Mouse (Mus musculus) olfactory bulb, adult 2 months (tissue): Measurements from ENCODE around the gene Tpst2. TPM values are rescaled to one million over a fixed set of nuclear protein-coding genes. Genes with fewer than 3 reads are reported as not detected.
A peak's percentile ranks its signal among the peaks of the same experiment; 100 is the strongest.

Experiments used
- H3K27ac ChIP-seq: fragments of 200-500 bp; 2 replicates; pipeline ENCODE4 v1.5.1; 2012; ENCODE audit warnings: low read depth, low read length; ENCODE audit not compliant: insufficient read depth
- H3K4me1 ChIP-seq: fragments of 200-500 bp; 2 replicates; pipeline ENCODE4 v1.6.1; 2012; ENCODE audit warnings: low read length; ENCODE audit not compliant: control insufficient read depth, insufficient read depth
- H3K4me3 ChIP-seq: fragments of 200-500 bp; 2 replicates; pipeline ENCODE4 v1.5.1; 2012; ENCODE audit warnings: mild to moderate bottlenecking, low read depth, low read length, moderate library complexity; ENCODE audit not compliant: insufficient read depth
- CTCF ChIP-seq: fragments of 200-500 bp; IDR thresholded peaks from 2 replicates; pipeline ENCODE4 v1.5.1; 2012; ENCODE audit warnings: low read depth, mild to moderate bottlenecking, low read length, moderate library complexity; ENCODE audit not compliant: insufficient read depth
- POLR2A ChIP-seq: fragments of 200-500 bp; IDR thresholded peaks from 2 replicates; pipeline ENCODE4 v1.6.1; 2012; ENCODE audit warnings: mild to moderate bottlenecking, low read depth, low read length, moderate library complexity; ENCODE audit not compliant: insufficient read depth
- WGBS: fragments of 180-500 bp; shearing (Covaris S2); methylation state at CpG from one replicate; pipeline ENCODE4 v1.1.7; 2018; 5-methylcytosine and 5-hydroxymethylcytosine counted together
- polyA plus RNA-seq: library from polyadenylated mRNA; stranded (reverse); fragments of >200 nt; gene quantifications from 2 replicates; pipeline ENCODE4 v1.2.4, GENCODE M21; 2012; ENCODE audit warnings: low replicate concordance; ENCODE audit not compliant: missing spikeins, insufficient read depth, insufficient read length

Gene Tpst2
- polyA plus RNA-seq, 1 experiment = not detected

GRCm38 (mm10) chr5:112253169-112253568 lies 23.3 kb upstream of the Tpst2 start:
- WGBS = 41% methylated on average over 8 of the region's 8 CpGs
- Histone ChIP-seq H3K4me1 (peaks cover 27% of the 10 kb centered on the region), H3K4me3 (no peak overlapping the region), H3K27ac (no peak overlapping the region)
- TF ChIP-seq CTCF (no peak), POLR2A (no peak)

DNA sequence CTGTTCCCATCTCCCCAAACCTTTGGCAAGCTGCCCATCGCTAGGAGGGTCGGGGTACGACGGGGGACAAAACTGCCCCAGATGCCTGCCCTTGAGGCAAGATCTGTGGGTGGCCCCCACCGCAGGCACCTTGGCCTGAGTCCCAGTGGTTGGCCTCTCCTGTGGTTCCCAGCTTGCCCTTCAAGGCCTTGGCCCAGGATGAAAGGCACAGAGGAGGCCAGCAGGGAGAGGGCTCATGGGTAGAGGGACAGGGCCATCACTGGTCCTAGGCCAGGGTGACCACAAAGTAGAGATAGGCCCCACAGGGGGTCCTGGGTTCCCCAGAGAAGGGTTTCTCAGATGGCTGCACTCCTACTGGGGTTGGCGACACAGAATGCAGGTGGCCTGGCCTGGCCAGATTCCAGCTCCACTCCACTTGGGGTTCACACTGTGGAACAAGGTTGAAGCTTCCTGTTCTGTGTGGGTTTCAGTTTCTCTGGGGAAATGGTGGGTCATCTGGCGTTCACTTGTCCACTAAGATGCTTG lies 22.1 kb upstream of the Tpst2 start:
- 45% methylated on average over 7 of the region's 7 CpGs for WGBS
- TF ChIP-seq POLR2A = no peak
- TF ChIP-seq CTCF = no peak
- Histone ChIP-seq H3K27ac (peak overlapping the region; percentile 69), H3K4me3 (no peak overlapping the region), H3K4me1 (peaks cover 27% of the 10 kb centered on the region)

- WGBS = 42% methylated on average over 3 of the region's 3 CpGs
- TF ChIP-seq CTCF (no peak), POLR2A (no peak)
- Histone ChIP-seq H3K4me1 (peaks cover 27% of the 10 kb centered on the region), H3K27ac (peak within 1 kb of the TSS; percentile 69), H3K4me3 (no peak within 1 kb of the TSS)
These were observed 21.1 kb upstream of the Tpst2 start, which contains the start of gene Crybb1 for GRCm38 (mm10) chr5:112255426-112255825. Gene Crybb1 (plus strand): TSS chr5:112255815.

DNA sequence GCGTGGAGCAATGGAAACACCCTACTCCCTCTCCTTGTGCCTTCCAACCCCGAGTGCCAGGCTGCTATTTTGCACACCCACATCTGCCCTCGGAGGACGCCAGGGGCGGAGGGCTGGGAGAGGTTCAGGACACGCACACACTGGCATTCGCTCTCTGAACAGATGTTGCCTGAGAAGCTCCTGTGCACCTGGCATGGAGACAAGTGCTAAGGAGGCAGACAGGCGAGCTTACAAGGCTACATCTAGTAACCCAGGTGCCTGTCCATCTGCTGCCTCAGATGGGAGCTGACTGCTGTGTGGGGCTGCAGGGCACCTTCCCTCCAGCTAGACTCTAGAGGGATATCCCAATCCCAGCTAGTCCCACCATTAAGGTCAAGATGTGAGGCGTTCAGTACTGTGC lies 20.0 kb upstream of the Tpst2 start:
- H3K27ac ChIP-seq = no peak overlapping the region
- no peak overlapping the region for H3K4me3 ChIP-seq
- H3K4me1 ChIP-seq = peaks cover 27% of the 10 kb centered on the region
- 61% methylated on average over 9 of the region's 9 CpGs for WGBS
- TF ChIP-seq POLR2A (no peak), CTCF (no peak)

GRCm38 (mm10) chr5:112257896-112258295 lies 18.6 kb upstream of the Tpst2 start:
- no peak overlapping the region for H3K27ac ChIP-seq
- TF ChIP-seq CTCF = no peak
- no peak for TF ChIP-seq POLR2A
- H3K4me1 ChIP-seq = peaks cover 27% of the 10 kb centered on the region
- 98% methylated on average over 3 of the region's 3 CpGs for WGBS
- no peak overlapping the region for H3K4me3 ChIP-seq

DNA sequence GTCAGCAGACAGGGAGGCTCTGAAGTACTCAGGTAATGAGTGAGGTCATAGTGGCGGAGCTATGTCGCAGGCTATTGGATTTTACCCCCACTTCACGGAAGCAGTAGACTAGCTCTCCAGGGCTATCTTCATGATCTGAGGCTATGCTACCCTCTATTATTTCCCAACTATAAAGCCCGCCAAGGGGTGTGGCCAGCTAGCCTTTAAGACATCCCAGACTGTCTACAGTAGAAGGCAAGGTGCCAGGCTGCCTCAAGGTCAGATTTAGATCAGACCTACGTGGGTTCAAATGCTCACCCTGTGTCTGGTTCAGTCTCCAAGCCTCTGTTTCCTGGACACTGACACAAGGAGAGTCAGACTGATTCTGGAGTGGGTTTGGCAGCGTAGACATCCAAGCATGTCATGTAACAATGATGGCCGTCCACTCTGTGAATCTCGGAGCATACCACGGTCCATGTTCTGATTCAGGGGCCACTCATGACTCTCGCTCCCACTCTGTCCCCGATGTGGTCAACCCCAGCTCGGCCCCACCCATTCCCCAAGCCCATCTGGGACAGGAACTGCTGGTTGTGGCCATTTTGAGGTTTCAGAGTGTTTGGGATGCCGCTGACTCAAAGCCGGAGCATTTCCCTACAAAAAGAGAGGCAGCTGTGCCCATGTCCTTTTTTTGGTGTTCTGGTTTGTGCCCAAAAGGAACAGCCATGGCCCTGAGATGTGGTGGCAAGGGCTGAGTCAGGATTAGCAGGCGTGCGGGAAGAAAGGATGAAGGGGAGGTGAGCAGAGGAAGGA lies 16.4 kb upstream of the Tpst2 start:
- H3K27ac ChIP-seq = no peak overlapping the region
- 90% methylated on average over 16 of the region's 16 CpGs for WGBS
- H3K4me1 ChIP-seq = peaks cover 17% of the 10 kb centered on the region
- no peak for TF ChIP-seq POLR2A
- TF ChIP-seq CTCF = no peak
- no peak overlapping the region for H3K4me3 ChIP-seq

DNA sequence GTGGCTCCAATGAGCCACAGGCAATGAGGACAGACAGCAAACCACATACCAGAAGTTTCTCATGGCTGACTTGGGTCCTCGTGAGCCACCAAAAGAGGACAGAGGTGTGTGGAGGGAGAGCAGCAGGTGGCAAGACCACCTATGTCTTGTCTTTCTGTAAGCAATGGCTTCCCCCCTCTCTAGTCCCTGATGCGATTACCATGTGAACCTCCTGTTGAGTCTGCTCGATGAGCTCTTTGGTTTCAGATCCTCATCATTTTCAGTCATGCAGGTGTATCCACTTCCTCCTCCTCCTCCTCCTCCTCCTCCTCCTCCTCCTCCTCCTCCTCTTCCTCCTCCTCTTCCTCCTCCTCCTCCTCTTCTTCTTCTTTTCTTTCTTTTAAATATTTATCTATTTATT lies 15.7 kb upstream of the Tpst2 start:
- 83% methylated on average over 3 of the region's 3 CpGs for WGBS
- Histone ChIP-seq H3K4me3 (no peak overlapping the region), H3K27ac (no peak overlapping the region), H3K4me1 (peaks cover 10% of the 10 kb centered on the region)
- no peak for TF ChIP-seq CTCF
- no peak for TF ChIP-seq POLR2A

- H3K4me1 ChIP-seq = peaks cover 1% of the 10 kb centered on the region; the same call in 1 of the 2 replicates
- no peak overlapping the region for H3K27ac ChIP-seq
- no peak overlapping the region for H3K4me3 ChIP-seq
- WGBS = 80% methylated on average over 7 of the region's 7 CpGs
- TF ChIP-seq CTCF = no peak
- no peak for TF ChIP-seq POLR2A
These were observed 12.4 kb upstream of the Tpst2 start for GRCm38 (mm10) chr5:112264099-112264498.

GRCm38 (mm10) chr5:112265110-112265509 lies 11.4 kb upstream of the Tpst2 start:
- no peak for TF ChIP-seq POLR2A
- no peak for TF ChIP-seq CTCF
- Histone ChIP-seq H3K4me1 (peaks cover 4% of the 10 kb centered on the region; the same call in 1 of the 2 replicates), H3K27ac (no peak overlapping the region), H3K4me3 (no peak overlapping the region)
- 88% methylated on average over 5 of the region's 5 CpGs for WGBS

- H3K27ac ChIP-seq = no peak overlapping the region
- peaks cover 8% of the 10 kb centered on the region for H3K4me1 ChIP-seq
- TF ChIP-seq CTCF = no peak
- no peak overlapping the region for H3K4me3 ChIP-seq
- WGBS = 39% methylated on average over 10 of the region's 10 CpGs
These were observed 11.0 kb upstream of the Tpst2 start for GRCm38 (mm10) chr5:112265515-112265914.
